Mouse (Mus musculus) neural tube, embryonic 11.5 days (tissue): Measurements from ENCODE around the gene Unc119. TPM values are rescaled to one million over a fixed set of nuclear protein-coding genes. Genes with fewer than 3 reads are reported as not detected.

Experiments used
- ATAC-seq: fragments of 200-750 bp; cut with Nextera tagmentation; 2 replicates; pipeline ENCODE4 v1.8.0; 2017; ENCODE audit warnings: moderate number of reproducible peaks, mild to moderate bottlenecking, moderate TSS enrichment, moderate library complexity; ENCODE audit not compliant: insufficient read depth, low FRiP score, low TSS enrichment
- DNase-seq: peaks from one replicate; pipeline ENCODE4 v3.0.0-alpha.2; 2015; ENCODE audit warnings: low spot score
- H3K27ac ChIP-seq: fragments of 300-500 bp; sonication (generic); 2 replicates; pipeline ENCODE4 v1.5.1; 2014; ENCODE audit warnings: low read depth, mild to moderate bottlenecking, low read length
- H3K27me3 ChIP-seq: fragments of 300-500 bp; sonication (generic); 2 replicates; pipeline ENCODE4 v1.6.1; 2014; ENCODE audit warnings: mild to moderate bottlenecking, low read length, mixed read lengths; ENCODE audit not compliant: control insufficient read depth, insufficient read depth
- H3K36me3 ChIP-seq: fragments of 300-500 bp; sonication (generic); 2 replicates; pipeline ENCODE4 v1.6.1; 2014; ENCODE audit warnings: mild to moderate bottlenecking, low read length, moderate library complexity, mixed read lengths; ENCODE audit not compliant: control insufficient read depth, insufficient read depth
- H3K4me1 ChIP-seq: fragments of 300-500 bp; sonication (generic); 2 replicates; pipeline ENCODE4 v1.6.1; 2014; ENCODE audit warnings: low read length, mixed read lengths; ENCODE audit not compliant: control insufficient read depth, insufficient read depth
- H3K4me2 ChIP-seq: fragments of 300-500 bp; sonication (generic); 2 replicates; pipeline ENCODE4 v1.6.1; 2014; ENCODE audit warnings: low read depth, mild to moderate bottlenecking, moderate library complexity
- H3K4me3 ChIP-seq: fragments of 300-500 bp; sonication (generic); 2 replicates; pipeline ENCODE4 v1.5.1; 2014; ENCODE audit warnings: low read depth, low read length
- H3K9ac ChIP-seq: fragments of 300-500 bp; sonication (generic); 2 replicates; pipeline ENCODE4 v1.6.1; 2014; ENCODE audit warnings: mild to moderate bottlenecking, low read length
- H3K9me3 ChIP-seq: fragments of 300-500 bp; sonication (generic); 2 replicates; pipeline ENCODE4 v1.6.1; 2016; ENCODE audit warnings: low read length; ENCODE audit not compliant: control insufficient read depth
- WGBS: fragments of 180-500 bp; shearing (Covaris S2); extraction: QIAGEN DNeasy Blood & Tissue Kit; methylation state at CpG from one replicate; pipeline ENCODE4 v1.1.7; 2014; 5-methylcytosine and 5-hydroxymethylcytosine counted together
- polyA plus RNA-seq: library from polyadenylated mRNA; unstranded; fragments of >200 nt; fragmentation: Nextera tagmentation; extraction: Ambion mirVana; gene quantifications from 2 replicates; pipeline ENCODE4 v1.2.1, GENCODE M21; 2014

The Unc119 gene
- polyA plus RNA-seq, 1 experiment from 2014 or later = 69.3 TPM

GRCm38 (mm10) chr11:78347908-78348307, 4.6 kb downstream of the Unc119 start:
- Histone ChIP-seq H3K27ac (no peak overlapping the region), H3K36me3 (peaks cover 8% of the 10 kb centered on the region), H3K4me2 (no peak overlapping the region), H3K4me3 (no peak overlapping the region), H3K27me3 (no peaks in the 10 kb centered on the region), H3K4me1 (peaks cover 10% of the 10 kb centered on the region), H3K9ac (no peak overlapping the region), H3K9me3 (no peaks in the 10 kb centered on the region)
- 69% methylated on average over 9 of the region's 9 CpGs for WGBS
- DNase-seq = no peak
- no peak for ATAC-seq

- Histone ChIP-seq H3K4me3 (no peak overlapping the region), H3K36me3 (peaks cover 8% of the 10 kb centered on the region), H3K27me3 (no peaks in the 10 kb centered on the region), H3K4me2 (no peak overlapping the region), H3K27ac (no peak overlapping the region), H3K9ac (no peak overlapping the region), H3K4me1 (peaks cover 8% of the 10 kb centered on the region), H3K9me3 (no peaks in the 10 kb centered on the region)
- DNase-seq (no peak), ATAC-seq (no peak)
- WGBS = 29% methylated on average over 7 of the region's 7 CpGs
These were observed 5.2 kb downstream of the Unc119 start for GRCm38 (mm10) chr11:78348474-78348873.

GRCm38 (mm10) chr11:78349441-78350358, 6.4 kb downstream of the Unc119 start:
- no peaks in the 10 kb centered on the region for H3K9me3 ChIP-seq
- no peaks in the 10 kb centered on the region for H3K27me3 ChIP-seq
- no peak for ATAC-seq
- peaks cover 8% of the 10 kb centered on the region for H3K36me3 ChIP-seq
- no peak overlapping the region for H3K4me3 ChIP-seq
- no peak overlapping the region for H3K9ac ChIP-seq
- H3K27ac ChIP-seq = no peak overlapping the region
- WGBS = 91% methylated on average over 4 of the region's 4 CpGs
- no peak for DNase-seq
- peaks cover 4% of the 10 kb centered on the region; the same call in 1 of the 2 replicates for H3K4me1 ChIP-seq
- no peak overlapping the region for H3K4me2 ChIP-seq

GRCm38 (mm10) chr11:78353081-78353480, 9.8 kb downstream of the Unc119 start:
- 92% methylated on average over 1 of the region's 1 CpGs for WGBS
- no peak overlapping the region for H3K9ac ChIP-seq
- H3K4me1 ChIP-seq = no peaks in the 10 kb centered on the region
- no peaks in the 10 kb centered on the region for H3K27me3 ChIP-seq
- no peak overlapping the region for H3K4me3 ChIP-seq
- ATAC-seq = no peak
- no peak overlapping the region for H3K4me2 ChIP-seq
- no peak overlapping the region for H3K27ac ChIP-seq
- H3K36me3 ChIP-seq = peaks cover 8% of the 10 kb centered on the region
- DNase-seq = no peak
- no peaks in the 10 kb centered on the region for H3K9me3 ChIP-seq

GRCm38 (mm10) chr11:78354905-78355304, 11.6 kb downstream of the Unc119 start:
- Histone ChIP-seq H3K9ac (no peak overlapping the region), H3K4me2 (no peak overlapping the region), H3K4me3 (no peak overlapping the region), H3K4me1 (no peaks in the 10 kb centered on the region), H3K27ac (no peak overlapping the region), H3K27me3 (no peaks in the 10 kb centered on the region), H3K9me3 (no peaks in the 10 kb centered on the region), H3K36me3 (no peaks in the 10 kb centered on the region)
- WGBS = 86% methylated on average over 6 of the region's 6 CpGs
- DNase-seq (no peak), ATAC-seq (no peak)

GRCm38 (mm10) chr11:78355471-78356238, 12.4 kb downstream of the Unc119 start:
- Histone ChIP-seq H3K36me3 (no peaks in the 10 kb centered on the region), H3K9ac (no peak overlapping the region), H3K4me1 (no peaks in the 10 kb centered on the region), H3K27ac (no peak overlapping the region), H3K27me3 (no peaks in the 10 kb centered on the region), H3K9me3 (no peaks in the 10 kb centered on the region), H3K4me2 (no peak overlapping the region), H3K4me3 (no peak overlapping the region)
- ATAC-seq (no peak), DNase-seq (peak; percentile 75)
- 33% methylated on average over 4 of the region's 4 CpGs for WGBS

- H3K4me2 ChIP-seq = no peak overlapping the region
- DNase-seq = no peak
- no peaks in the 10 kb centered on the region for H3K9me3 ChIP-seq
- H3K27me3 ChIP-seq = no peaks in the 10 kb centered on the region
- no peak overlapping the region for H3K9ac ChIP-seq
- no peaks in the 10 kb centered on the region for H3K36me3 ChIP-seq
- H3K27ac ChIP-seq = no peak overlapping the region
- ATAC-seq = no peak
- no peaks in the 10 kb centered on the region for H3K4me1 ChIP-seq
- no peak overlapping the region for H3K4me3 ChIP-seq
- 13% methylated on average over 22 of the region's 22 CpGs for WGBS
These were observed 15.2 kb downstream of the Unc119 start for GRCm38 (mm10) chr11:78358330-78359007.

- WGBS = 12% methylated on average over 13 of the region's 13 CpGs
- DNase-seq (peak; percentile 87), ATAC-seq (peak; percentile 50; the same call in 1 of the 2 replicates)
- Histone ChIP-seq H3K36me3 (no peaks in the 10 kb centered on the region), H3K4me2 (peak overlapping the region; percentile 42), H3K9me3 (no peaks in the 10 kb centered on the region), H3K27ac (no peak overlapping the region), H3K4me1 (no peaks in the 10 kb centered on the region), H3K4me3 (peak overlapping the region; percentile 12; the same call in 1 of the 2 replicates), H3K9ac (no peak overlapping the region; the same call in 1 of the 2 replicates), H3K27me3 (no peaks in the 10 kb centered on the region)
These were observed 17.0 kb downstream of the Unc119 start for GRCm38 (mm10) chr11:78360125-78360788.
